Mouse (Mus musculus) heart, postnatal 25 days (tissue): ENCODE data around the gene Zranb3. TPM values are rescaled to one million over a fixed set of nuclear protein-coding genes. Genes with fewer than 3 reads are reported as not detected.
"Not testable (repeated sequence)": the region's sequence is repeated elsewhere in the genome, so short reads cannot be mapped to it uniquely, and the experiment has no call there.

Experiments
- DNase-seq: peaks from one replicate; pipeline ENCODE4 v3.0.0; 2022; ENCODE audit warnings: low spot score
- intact Hi-C: fragments of 180-260 bp; cut with DNase I; formaldehyde crosslinking; loops from one replicate; pipeline ENCODE4 v1.15.1; 2025
- total RNA-seq, 2 experiments: library from RNA; stranded (reverse); gene quantifications; 2 replicates each; pipeline ENCODE4 v1.2.3; 2021

Gene Zranb3
- total RNA-seq, 2 experiments from 2014 or later, result 3.5 to 3.8 TPM

DNA sequence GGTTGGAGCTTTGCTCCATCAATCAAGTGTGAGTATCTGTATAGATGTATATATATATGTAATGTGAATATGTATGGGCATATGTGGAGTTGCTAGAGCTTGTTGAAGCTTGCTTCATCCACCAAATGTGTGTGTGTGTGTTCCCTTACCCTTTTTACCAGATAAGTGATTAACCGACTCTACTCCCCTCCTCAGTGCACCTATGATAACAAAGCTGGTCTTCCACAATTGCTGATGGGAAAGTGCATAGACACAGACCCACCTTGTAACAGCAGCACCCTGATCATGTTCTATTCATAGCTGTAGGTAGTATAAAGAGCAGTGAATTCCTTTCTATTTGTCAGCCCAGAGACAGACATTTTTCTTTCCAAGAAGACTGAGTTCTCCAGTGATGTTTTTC lies 40.7 kb downstream of the Zranb3 start:
- DNase-seq, result no peak
- intact Hi-C loops, result no loop called here

- intact Hi-C loops, result no loop called here
- DNase-seq, result no peak
These were observed 41.4 kb downstream of the Zranb3 start for GRCm38 (mm10) chr1:128061401-128061800.

DNA sequence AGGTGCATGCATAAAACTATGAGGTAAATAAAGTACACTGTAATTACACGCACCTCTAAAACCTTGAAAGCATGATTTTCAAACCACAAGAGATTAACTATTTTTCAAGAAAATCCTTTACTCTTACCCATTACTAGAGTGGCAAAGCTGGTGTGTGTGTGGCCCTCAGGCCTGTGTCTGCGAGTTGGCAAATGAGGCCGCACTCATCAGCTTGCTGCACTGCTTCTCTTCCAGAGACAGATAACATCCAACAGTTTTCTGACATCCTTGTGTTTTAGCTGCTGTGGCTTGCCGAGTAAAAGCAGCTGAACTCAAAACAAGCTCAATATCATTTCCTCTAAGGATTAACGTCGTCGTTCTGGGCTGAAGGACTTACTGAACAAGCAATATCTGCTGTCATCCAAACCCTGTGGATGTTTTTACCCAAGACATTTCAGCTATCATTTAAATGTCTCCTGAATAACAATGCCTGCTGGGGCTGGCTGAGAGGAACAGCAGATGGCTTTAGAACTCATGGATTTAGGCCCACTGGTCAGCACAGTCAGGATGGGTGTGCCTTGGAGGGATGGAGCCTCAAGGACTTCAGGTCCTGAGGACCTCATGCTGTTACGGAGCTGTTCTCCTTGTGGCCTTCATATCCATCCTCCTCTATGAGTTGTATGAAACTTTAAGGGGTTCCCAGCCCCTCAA lies 42.0 kb downstream of the Zranb3 start:
- DNase-seq, result no peak

DNA sequence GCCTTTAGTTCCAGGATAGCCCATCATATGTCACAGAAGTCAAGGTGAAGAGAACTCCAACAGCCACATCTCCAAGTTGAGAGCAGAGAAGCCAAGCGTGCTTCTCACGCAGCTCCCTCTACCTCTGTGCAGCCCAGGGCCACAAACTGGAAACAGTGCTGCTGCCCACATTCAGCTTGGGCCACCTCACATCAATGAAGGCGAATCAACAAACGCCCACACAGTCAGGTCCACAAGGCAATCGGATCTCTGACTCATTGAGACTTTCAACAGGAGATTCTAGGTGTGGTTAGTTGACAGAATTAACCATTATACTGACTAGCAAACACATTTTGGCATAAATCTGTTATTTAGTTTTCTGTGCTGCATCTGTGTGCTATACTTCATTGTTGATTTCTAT lies 44.2 kb downstream of the Zranb3 start:
- intact Hi-C loops, result no loop called here
- DNase-seq, result no peak

More for the DNA sequence above, 42.0 kb downstream of the Zranb3 start:
- intact Hi-C loops, result no loop called here

DNA sequence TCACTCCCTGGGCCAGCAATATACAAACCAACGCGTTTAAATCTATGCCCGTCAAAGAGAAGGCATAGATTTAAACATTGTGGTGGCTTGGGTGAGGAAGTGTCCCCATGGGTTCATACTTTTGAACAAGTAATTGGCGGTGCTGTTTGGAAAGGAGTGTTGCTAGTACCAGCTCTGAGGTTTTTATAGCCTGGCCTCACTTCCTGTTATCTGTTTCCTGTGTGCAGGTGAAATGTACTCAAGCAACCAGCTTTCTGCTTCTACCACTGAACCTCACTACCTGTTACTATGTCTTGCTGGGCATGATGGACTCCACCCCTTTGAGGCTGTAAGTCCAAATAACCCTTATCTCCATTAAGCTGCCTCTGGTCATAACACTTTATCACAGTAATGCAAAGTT lies 45.6 kb downstream of the Zranb3 start:
- intact Hi-C loops, result no loop called here
- DNase-seq, result no peak

- no peak for DNase-seq
- intact Hi-C loops, result no loop called here
These were observed 55.9 kb downstream of the Zranb3 start for GRCm38 (mm10) chr1:128046920-128047319.

GRCm38 (mm10) chr1:128046455-128046854 lies 56.4 kb downstream of the Zranb3 start:
- intact Hi-C loops, result no loop called here
- no peak for DNase-seq

DNA sequence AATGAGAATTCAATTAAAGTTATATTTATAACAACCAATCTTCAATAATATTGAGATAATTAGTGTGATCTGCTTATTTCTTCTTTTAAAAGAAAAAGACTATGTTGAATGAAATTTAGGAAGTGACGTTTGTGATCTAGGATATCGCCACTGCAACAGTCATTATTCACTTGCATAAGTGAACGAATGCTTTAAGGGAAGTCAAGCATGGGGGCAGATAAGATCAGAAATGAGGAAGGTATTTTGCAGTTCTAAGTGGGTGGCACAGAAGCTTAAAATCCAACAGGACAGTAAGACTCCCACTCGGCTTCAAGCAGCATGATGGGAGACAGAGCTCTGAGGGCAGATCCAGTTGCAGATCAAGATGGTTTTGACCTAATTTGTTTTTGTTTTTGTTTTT lies 58.7 kb downstream of the Zranb3 start:
- intact Hi-C loops, result no loop called here
- DNase-seq, result no peak

- DNase-seq, result no peak
- intact Hi-C loops, result no loop called here
These were observed 66.6 kb downstream of the Zranb3 start for GRCm38 (mm10) chr1:128036296-128036695.

- DNase-seq, result no peak
- intact Hi-C loops, result no loop called here
These were observed 70.7 kb downstream of the Zranb3 start for GRCm38 (mm10) chr1:128032123-128032522.

- intact Hi-C loops, result no loop called here
- no peak for DNase-seq
These were observed 71.3 kb downstream of the Zranb3 start for GRCm38 (mm10) chr1:128031524-128031923.

GRCm38 (mm10) chr1:128024363-128025114 lies 78.3 kb downstream of the Zranb3 start:
- intact Hi-C loops, result no loop called here
- no peak for DNase-seq

GRCm38 (mm10) chr1:128020001-128020770 lies 82.7 kb downstream of the Zranb3 start:
- intact Hi-C loops, result no loop called here
- DNase-seq, result no peak

- DNase-seq, result no peak
- intact Hi-C loops, result no loop called here
These were observed 86.8 kb downstream of the Zranb3 start for GRCm38 (mm10) chr1:128016035-128016492.

DNA sequence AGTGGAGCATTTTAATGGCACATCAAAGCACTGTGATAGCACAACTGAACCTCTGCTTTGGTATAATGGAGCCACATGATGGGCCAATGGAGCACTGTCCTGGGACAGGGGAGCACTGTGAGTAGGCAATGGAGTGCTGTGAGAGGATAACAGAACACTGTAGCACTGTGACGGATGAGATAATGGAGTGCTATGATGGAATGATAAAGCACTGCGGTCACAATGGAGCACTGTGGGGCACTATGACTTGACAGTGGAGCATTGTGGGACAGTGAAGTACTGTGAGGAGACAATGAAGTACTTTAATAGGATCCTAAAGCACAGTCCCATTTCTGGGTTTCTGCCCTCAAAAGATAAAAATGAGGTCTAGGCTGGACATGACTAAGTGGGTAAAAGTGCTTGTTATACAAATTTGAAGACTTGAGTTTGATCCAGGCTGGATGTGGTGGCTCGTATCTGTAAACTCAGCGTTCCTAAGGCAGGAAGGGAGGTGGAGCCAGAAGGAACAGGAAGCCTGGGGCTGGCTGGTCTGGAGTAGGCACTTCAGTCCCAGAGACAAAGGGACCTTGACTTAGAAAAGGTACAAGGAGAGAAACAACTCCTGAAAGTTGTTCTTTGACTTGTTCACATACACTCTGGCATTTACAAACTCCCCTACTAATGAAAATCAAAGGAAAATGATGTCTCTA lies 89.0 kb downstream of the Zranb3 start:
- DNase-seq, result no peak
- intact Hi-C loops, result no loop called here

- intact Hi-C loops, result no loop called here
- DNase-seq, result no peak
These were observed 93.1 kb downstream of the Zranb3 start for GRCm38 (mm10) chr1:128009751-128010150.

DNA sequence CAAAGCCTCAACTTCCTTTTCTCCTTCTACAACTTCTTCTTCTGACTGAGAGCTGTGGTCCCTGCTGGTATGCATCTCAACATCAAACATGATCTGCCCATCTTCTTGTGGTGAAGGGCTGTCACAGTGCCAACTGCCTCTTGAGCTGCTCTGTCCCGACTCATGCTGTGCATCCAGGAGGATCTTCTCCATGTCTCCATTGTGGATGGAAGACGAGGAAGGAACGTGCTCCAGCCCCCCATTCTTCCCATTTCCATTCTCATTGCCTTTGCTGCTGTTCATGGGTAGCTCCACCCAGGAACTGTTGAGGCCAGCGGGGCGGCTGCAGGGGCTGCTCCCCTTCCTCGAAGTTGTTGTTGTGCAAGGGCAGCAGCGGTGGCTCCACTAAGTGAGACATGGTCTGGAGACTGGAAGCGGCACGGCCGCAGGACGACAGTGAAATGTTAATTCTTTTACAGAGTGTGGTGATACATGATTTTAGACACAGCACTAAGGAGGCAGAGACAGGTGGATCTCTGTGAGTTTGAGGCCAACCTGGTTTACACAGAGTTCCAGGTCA lies 96.7 kb downstream of the Zranb3 start:
- DNase-seq, intact Hi-C loops: not testable (repeated sequence)

- intact Hi-C loops, result no loop called here
- no peak for DNase-seq
These were observed 98.5 kb downstream of the Zranb3 start for GRCm38 (mm10) chr1:128004371-128004720.

- intact Hi-C loops, result no loop called here
- no peak for DNase-seq
These were observed 99.0 kb downstream of the Zranb3 start for GRCm38 (mm10) chr1:128003712-128004370.
